9 mouse cellular contexts compared by ENCODE assay signal in the genomic region with DNA sequence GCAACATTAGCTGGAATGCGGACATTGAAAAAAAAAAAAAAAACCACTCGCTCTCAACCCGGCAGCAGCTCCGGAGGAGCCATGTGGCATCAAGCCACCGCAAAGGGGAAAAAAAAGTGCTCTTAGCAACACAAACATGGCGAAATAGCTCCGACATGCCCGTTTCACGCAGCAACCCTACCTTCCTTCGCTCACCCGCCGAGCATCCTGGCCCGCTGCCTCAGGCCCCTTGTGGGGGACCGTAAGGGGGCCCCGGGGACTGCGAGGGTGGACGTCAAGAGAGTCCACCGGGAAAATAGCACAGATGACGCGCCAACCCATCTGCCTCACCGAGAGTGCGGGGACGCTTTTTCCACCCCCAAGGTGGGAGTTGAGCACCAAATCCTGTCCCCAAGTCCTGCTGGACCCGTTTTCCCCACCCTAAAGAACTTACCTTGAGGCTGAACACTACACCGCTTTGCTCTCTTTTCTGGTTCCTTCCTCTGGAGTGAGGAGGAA.
DNase-seq lines count a peak whose midpoint lies in the region; ATAC-seq lines count a peak whose summit lies in the region.
"Had no signal": no experiment of that assay in that cellular context is flagged by ENCODE, and none has a peak within 500 bp of the region (broad histone marks: within the 10 kb centered on the region; RNA-seq: fewer than 3 reads in every experiment).

No protein-coding gene starts in this region.

- H3K9ac ChIP-seq in hindbrain, embryonic 16.5 days (ENCODE audit: low read depth, low read length), result peak overlapping the region; percentile 74
- H3K9ac ChIP-seq in limb, embryonic 11.5 days (ENCODE audit: low read length), result no peak overlapping the region
- H3K9ac ChIP-seq in midbrain, embryonic 13.5 days (replicated peaks), result peak overlapping the region; percentile 60

- under 1% methylated on average over 20 of the region's 25 CpGs for whole genome bisulfite sequencing in hindbrain, embryonic 16.5 days
- WGBS in limb, embryonic 11.5 days, result 1% methylated on average over 24 of the region's 25 CpGs
- WGBS in midbrain, embryonic 13.5 days, result 0% methylated on average over 25 of the region's 25 CpGs

- H3K9me3 ChIP-seq in hindbrain, embryonic 16.5 days (ENCODE audit: control insufficient read depth, low read length), result no peaks in the 10 kb centered on the region
- H3K9me3 ChIP-seq in limb, embryonic 11.5 days (ENCODE audit: control insufficient read depth, low read length), result no peaks in the 10 kb centered on the region
- H3K9me3 ChIP-seq in midbrain, embryonic 13.5 days, result no peaks in the 10 kb centered on the region

- H3K4me3 ChIP-seq in hindbrain, embryonic 16.5 days (ENCODE audit: low read length), result peak overlapping the region; percentile 74
- H3K4me3 ChIP-seq in limb, embryonic 11.5 days (ENCODE audit: low read depth, low read length), result peak overlapping the region; percentile 68
- peak overlapping the region; percentile 79 for H3K4me3 ChIP-seq in midbrain, embryonic 13.5 days (replicated peaks)

- no peak for ATAC-seq in cerebellum, adult (ENCODE audit: insufficient number of reproducible peaks, low FRiP score, low TSS enrichment)
- peak; percentile 27 for ATAC-seq in hindbrain, embryonic 16.5 days
- ATAC-seq in limb, embryonic 11.5 days (ENCODE audit: insufficient number of reproducible peaks, low FRiP score, low TSS enrichment, low read depth), result no peak
- ATAC-seq in midbrain, embryonic 13.5 days, result 0 out of 2 replicates have a peak, but pooled peaks have one; percentile 2

- H3K27ac ChIP-seq in hindbrain, embryonic 16.5 days (ENCODE audit: low read depth, low read length), result peak overlapping the region; percentile 44
- H3K27ac ChIP-seq in limb, embryonic 11.5 days (replicated peaks; ENCODE audit: low read depth, low read length), result no peak overlapping the region
- H3K27ac ChIP-seq in midbrain, embryonic 13.5 days, result peak overlapping the region; percentile 51

- peaks cover 13% of the 10 kb centered on the region for H3K27me3 ChIP-seq in hindbrain, embryonic 16.5 days (replicated peaks; ENCODE audit: control insufficient read depth, insufficient read depth, low read length)
- peaks cover 64% of the 10 kb centered on the region for H3K27me3 ChIP-seq in limb, embryonic 11.5 days (ENCODE audit: control insufficient read depth, insufficient read depth, low read length)
- peaks cover 66% of the 10 kb centered on the region for H3K27me3 ChIP-seq in midbrain, embryonic 13.5 days

- peak overlapping the region; percentile 95 for H3K4me2 ChIP-seq in hindbrain, embryonic 16.5 days (ENCODE audit: low read length)
- peak overlapping the region; percentile 100 for H3K4me2 ChIP-seq in limb, embryonic 11.5 days (ENCODE audit: low read depth, severe bottlenecking)
- H3K4me2 ChIP-seq in midbrain, embryonic 13.5 days (replicated peaks), result peak overlapping the region; percentile 100

- peak; percentile 64 for DNase-seq in cerebellum, adult 11 months
- DNase-seq in cerebellum, adult 11-12 months, result peak; percentile 81
- DNase-seq in gastrocnemius, adult 8-10 months (ENCODE audit: low spot score in 2 of 2), result peak; percentile 46 to 68
- DNase-seq in limb, embryonic 11.5 days (ENCODE audit: low spot score), result peak; percentile 62
- DNase-seq in telencephalon, adult 2 months (ENCODE audit: low read depth, low spot score), result peak; percentile 43

- no peaks in the 10 kb centered on the region for H3K36me3 ChIP-seq in hindbrain, embryonic 16.5 days (ENCODE audit: control insufficient read depth, insufficient read depth, low read length)
- H3K36me3 ChIP-seq in limb, embryonic 11.5 days (ENCODE audit: control insufficient read depth, insufficient read depth, low read length), result no peaks in the 10 kb centered on the region
- no peaks in the 10 kb centered on the region for H3K36me3 ChIP-seq in midbrain, embryonic 13.5 days
- H3K36me3 ChIP-seq: G1E had no signal

- H3K4me1 ChIP-seq in hindbrain, embryonic 16.5 days (ENCODE audit: control insufficient read depth, insufficient read depth, low read depth, low read length), result peaks cover 32% of the 10 kb centered on the region
- H3K4me1 ChIP-seq in limb, embryonic 11.5 days (ENCODE audit: control insufficient read depth, insufficient read depth, low read length), result peaks cover 21% of the 10 kb centered on the region
- H3K4me1 ChIP-seq in midbrain, embryonic 13.5 days (replicated peaks), result peaks cover 45% of the 10 kb centered on the region

Comparison
In these comparisons a context has a peak if more than half of its experiments do, and no peak if none do; other contexts are left out.
1. ATAC-seq: peak in hindbrain, embryonic 16.5 days (single experiment) and midbrain, embryonic 13.5 days (single experiment); none in cerebellum, adult (single experiment) and limb, embryonic 11.5 days (single experiment).
2. Peak in every context shown above with its lines, with median percentiles within 50 percentile points of each other: DNase-seq, H3K4me2 ChIP-seq and H3K4me3 ChIP-seq.